Mouse (Mus musculus) macrophage (primary cell): Measurements from ENCODE around the gene Tgfbr3. TPM values are rescaled to one million over a fixed set of nuclear protein-coding genes. Genes with fewer than 3 reads are reported as not detected.

Experiments
- H3K27ac ChIP-seq: fragments of 350-480 bp; formaldehyde crosslinking; 2 replicates; pipeline ENCODE4 v1.9.0; 2021
- H3K36me3 ChIP-seq: fragments of 350-480 bp; formaldehyde crosslinking; 2 replicates; pipeline ENCODE4 v1.9.0; 2021; ENCODE audit errors: inconsistent target
- H3K4me3 ChIP-seq: fragments of 350-480 bp; formaldehyde crosslinking; 2 replicates; pipeline ENCODE4 v1.9.0; 2021; ENCODE audit errors: inconsistent target
- H3K79me2 ChIP-seq: fragments of 350-480 bp; formaldehyde crosslinking; 2 replicates; pipeline ENCODE4 v1.9.0; 2021; ENCODE audit errors: inconsistent target
- WGBS: methylation state at CpG from one replicate; pipeline ENCODE4 v1.1.7; 2026; ENCODE audit warnings: inconsistent platforms; ENCODE audit not compliant: missing documents; 5-methylcytosine and 5-hydroxymethylcytosine counted together
- polyA plus RNA-seq: library from polyadenylated mRNA; stranded (reverse); fragments of 250-400 nt; gene quantifications from 3 replicates; pipeline ENCODE4 v1.2.4, GENCODE M21; 2018; ENCODE audit warnings: inconsistent platforms

Tgfbr3 gene
- polyA plus RNA-seq, 1 experiment from 2014 or later = 0.73 TPM

GRCm38 (mm10) chr5:107150555-107151312, 138.7 kb downstream of the Tgfbr3 start:
- H3K27ac ChIP-seq = no peak overlapping the region
- H3K4me3 ChIP-seq = no peak overlapping the region
- H3K36me3 ChIP-seq = no peaks in the 10 kb centered on the region
- no peaks in the 10 kb centered on the region for H3K79me2 ChIP-seq
- 43% methylated on average over 9 of the region's 9 CpGs for WGBS

GRCm38 (mm10) chr5:107147951-107148766, 141.3 kb downstream of the Tgfbr3 start:
- WGBS = 48% methylated on average over 13 of the region's 13 CpGs
- H3K79me2 ChIP-seq = no peaks in the 10 kb centered on the region
- H3K36me3 ChIP-seq = no peaks in the 10 kb centered on the region

GRCm38 (mm10) chr5:107147413-107147812, 142.0 kb downstream of the Tgfbr3 start:
- H3K79me2 ChIP-seq = no peaks in the 10 kb centered on the region
- H3K4me3 ChIP-seq = no peak overlapping the region
- H3K27ac ChIP-seq = no peak overlapping the region
- no peaks in the 10 kb centered on the region for H3K36me3 ChIP-seq

More at GRCm38 (mm10) chr5:107147951-107148766, 141.3 kb downstream of the Tgfbr3 start:
- no peak overlapping the region for H3K27ac ChIP-seq
- H3K4me3 ChIP-seq = no peak overlapping the region

GRCm38 (mm10) chr5:107146111-107146616, 143.3 kb downstream of the Tgfbr3 start:
- 91% methylated on average over 11 of the region's 11 CpGs for WGBS

GRCm38 (mm10) chr5:107145125-107145524, 144.3 kb downstream of the Tgfbr3 start:
- Histone ChIP-seq H3K36me3 (no peaks in the 10 kb centered on the region), H3K27ac (no peak overlapping the region), H3K79me2 (no peaks in the 10 kb centered on the region), H3K4me3 (no peak overlapping the region)
- WGBS = 75% methylated on average over 4 of the region's 4 CpGs

More at GRCm38 (mm10) chr5:107146111-107146616, 143.3 kb downstream of the Tgfbr3 start:
- Histone ChIP-seq H3K36me3 (no peaks in the 10 kb centered on the region), H3K4me3 (no peak overlapping the region), H3K27ac (no peak overlapping the region), H3K79me2 (no peaks in the 10 kb centered on the region)

GRCm38 (mm10) chr5:107144263-107144843, 145.1 kb downstream of the Tgfbr3 start:
- Histone ChIP-seq H3K36me3 (no peaks in the 10 kb centered on the region), H3K27ac (no peak overlapping the region), H3K4me3 (no peak overlapping the region), H3K79me2 (no peaks in the 10 kb centered on the region)
- WGBS = 92% methylated on average over 9 of the region's 9 CpGs

- no peak overlapping the region for H3K4me3 ChIP-seq
- H3K36me3 ChIP-seq = no peaks in the 10 kb centered on the region
- 92% methylated on average over 5 of the region's 5 CpGs for WGBS
- H3K79me2 ChIP-seq = no peaks in the 10 kb centered on the region
- no peak overlapping the region for H3K27ac ChIP-seq
Observed at GRCm38 (mm10) chr5:107143406-107143805, 146.0 kb downstream of the Tgfbr3 start.

- WGBS = 81% methylated on average over 5 of the region's 5 CpGs
- Histone ChIP-seq H3K79me2 (no peaks in the 10 kb centered on the region), H3K36me3 (no peaks in the 10 kb centered on the region), H3K27ac (no peak overlapping the region), H3K4me3 (no peak overlapping the region)
Observed at GRCm38 (mm10) chr5:107142791-107143190, 146.6 kb downstream of the Tgfbr3 start.

GRCm38 (mm10) chr5:107141375-107141774, 148.1 kb downstream of the Tgfbr3 start:
- no peak overlapping the region for H3K27ac ChIP-seq
- WGBS = 88% methylated on average over 5 of the region's 5 CpGs
- H3K36me3 ChIP-seq = no peaks in the 10 kb centered on the region
- no peaks in the 10 kb centered on the region for H3K79me2 ChIP-seq
- no peak overlapping the region for H3K4me3 ChIP-seq

- H3K79me2 ChIP-seq = no peaks in the 10 kb centered on the region
- no peak overlapping the region for H3K4me3 ChIP-seq
- no peaks in the 10 kb centered on the region for H3K36me3 ChIP-seq
- WGBS = 91% methylated on average over 11 of the region's 11 CpGs
- no peak overlapping the region for H3K27ac ChIP-seq
Observed at GRCm38 (mm10) chr5:107139800-107140651, 149.4 kb downstream of the Tgfbr3 start.

GRCm38 (mm10) chr5:107133336-107133735, 156.1 kb downstream of the Tgfbr3 start:
- H3K36me3 ChIP-seq = no peaks in the 10 kb centered on the region
- H3K4me3 ChIP-seq = no peak overlapping the region
- no peaks in the 10 kb centered on the region for H3K79me2 ChIP-seq
- H3K27ac ChIP-seq = no peak overlapping the region
- WGBS = 54% methylated on average over 2 of the region's 2 CpGs

- H3K36me3 ChIP-seq = no peaks in the 10 kb centered on the region
- no peak overlapping the region for H3K27ac ChIP-seq
- H3K4me3 ChIP-seq = no peak overlapping the region
- 84% methylated on average over 8 of the region's 8 CpGs for WGBS
- no peaks in the 10 kb centered on the region for H3K79me2 ChIP-seq
Observed at GRCm38 (mm10) chr5:107132231-107132630, 157.2 kb downstream of the Tgfbr3 start.

GRCm38 (mm10) chr5:107129304-107129703, 160.1 kb downstream of the Tgfbr3 start:
- Histone ChIP-seq H3K36me3 (no peaks in the 10 kb centered on the region), H3K27ac (no peak overlapping the region), H3K79me2 (no peaks in the 10 kb centered on the region), H3K4me3 (no peak overlapping the region)
- WGBS = 92% methylated on average over 5 of the region's 5 CpGs

- no peak overlapping the region for H3K27ac ChIP-seq
- 74% methylated on average over 7 of the region's 7 CpGs for WGBS
- no peak overlapping the region for H3K4me3 ChIP-seq
- H3K79me2 ChIP-seq = no peaks in the 10 kb centered on the region
- H3K36me3 ChIP-seq = no peaks in the 10 kb centered on the region
Observed at GRCm38 (mm10) chr5:107126561-107126960, 162.9 kb downstream of the Tgfbr3 start.
